Mouse (Mus musculus) granulocyte monocyte progenitor cell, adult 5-6 weeks (primary cell): ENCODE measurements around the gene Hcn2. TPM values are rescaled to one million over a fixed set of nuclear protein-coding genes. Genes with fewer than 3 reads are reported as not detected.
"Not testable (repeated sequence)": the region's sequence is repeated elsewhere in the genome, so short reads cannot be mapped to it uniquely, and the experiment has no call there.

ENCODE experiments used
- ATAC-seq: replicated peaks from 2 replicates; pipeline ENCODE4 v1.8.0; 2016; ENCODE audit warnings: mild to moderate bottlenecking, moderate TSS enrichment, inconsistent platforms; ENCODE audit not compliant: poor library complexity, severe bottlenecking
- total RNA-seq, 2 experiments: library from RNA; stranded (forward) in 1 of 2; stranded (reverse) in 1 of 2; fragments of 200-712, 200-1000 nt in 1 of 2; fragments of >200 nt in 1 of 2; fragmentation: Nextera tagmentation in 1 of 2; gene quantifications; 2 replicates each; pipeline ENCODE4 v1.2.3; 2014 to 2017

Gene Hcn2
- total RNA-seq, 2 experiments from 2014 or later = 0.28 TPM; not detected in 1

- no peak for ATAC-seq
Measured at GRCm38 (mm10) chr10:79736706-79737105, 20.3 kb downstream of the Hcn2 start.

- peak; percentile 62 for ATAC-seq
Measured at GRCm38 (mm10) chr10:79738259-79738658, 21.8 kb downstream of the Hcn2 start.

GRCm38 (mm10) chr10:79739234-79739633 lies 22.8 kb downstream of the Hcn2 start:
- no peak for ATAC-seq

GRCm38 (mm10) chr10:79740863-79741262 lies 24.4 kb downstream of the Hcn2 start:
- no peak for ATAC-seq

GRCm38 (mm10) chr10:79743161-79743560 lies 26.7 kb downstream of the Hcn2 start:
- ATAC-seq = no peak

GRCm38 (mm10) chr10:79743650-79744365 lies 27.4 kb downstream of the Hcn2 start:
- no peak for ATAC-seq

GRCm38 (mm10) chr10:79745411-79745810 lies 29.0 kb downstream of the Hcn2 start:
- no peak for ATAC-seq

- ATAC-seq = peak; percentile 96
Measured at GRCm38 (mm10) chr10:79745898-79746773, 29.7 kb downstream of the Hcn2 start, which contains the start of gene Polrmt. Gene Polrmt (minus strand): TSS chr10:79746581.

- ATAC-seq = peak; percentile 49
Measured at GRCm38 (mm10) chr10:79746774-79747151, 30.3 kb downstream of the Hcn2 start.

GRCm38 (mm10) chr10:79748496-79748895 lies 32.1 kb downstream of the Hcn2 start:
- no peak for ATAC-seq

- ATAC-seq = peak; percentile 86
Measured at GRCm38 (mm10) chr10:79754856-79755516, 38.6 kb downstream of the Hcn2 start, which contains the start of gene Fgf22. Gene Fgf22 (plus strand): TSS chr10:79755076.

- ATAC-seq = no peak
Measured at GRCm38 (mm10) chr10:79755854-79756253, 39.4 kb downstream of the Hcn2 start.

GRCm38 (mm10) chr10:79756660-79757059 lies 40.2 kb downstream of the Hcn2 start:
- no peak for ATAC-seq

- ATAC-seq = not testable (repeated sequence)
Measured at GRCm38 (mm10) chr10:79759675-79760074, 43.2 kb downstream of the Hcn2 start.

- no peak for ATAC-seq
Measured at GRCm38 (mm10) chr10:79760603-79761143, 44.2 kb downstream of the Hcn2 start.

- ATAC-seq = no peak
Measured at GRCm38 (mm10) chr10:79762875-79763274, 46.4 kb downstream of the Hcn2 start.

GRCm38 (mm10) chr10:79764234-79764633 lies 47.8 kb downstream of the Hcn2 start:
- ATAC-seq = no peak

GRCm38 (mm10) chr10:79765228-79765745 lies 48.9 kb downstream of the Hcn2 start:
- no peak for ATAC-seq

- no peak for ATAC-seq
Measured at GRCm38 (mm10) chr10:79766001-79766507, 49.6 kb downstream of the Hcn2 start.
